Mouse (Mus musculus): ENCODE measurements around the gene Dsn1.

Dsn1 gene

GRCm38 (mm10) chr2:157006511-157007233 is at the start of gene Dsn1:
Gene Dsn1 (minus strand): TSS chr2:157007154.
- in situ Hi-C loops (cut with MboI, MseI): loop anchor here (5.0 kb wide), 1 partner anchor 459 kb away; the partner anchor contains the start of gene Aar2

- in situ Hi-C loops (cut with MboI, MseI): no loop called here
Observed at GRCm38 (mm10) chr2:157055721-157056120, 48.8 kb upstream of the Dsn1 start.

GRCm38 (mm10) chr2:157054816-157055215 is 47.9 kb upstream of the Dsn1 start:
- in situ Hi-C loops (cut with MboI, MseI): no loop called here

- in situ Hi-C loops (cut with MboI, MseI): no loop called here
Observed at GRCm38 (mm10) chr2:157054297-157054696, 47.3 kb upstream of the Dsn1 start.

GRCm38 (mm10) chr2:157053787-157054186 is 46.8 kb upstream of the Dsn1 start:
- in situ Hi-C loops (cut with MboI, MseI): no loop called here

- in situ Hi-C loops (cut with MboI, MseI): no loop called here
Observed at GRCm38 (mm10) chr2:157053124-157053523, 46.2 kb upstream of the Dsn1 start.

- in situ Hi-C loops (cut with MboI, MseI): no loop called here
Observed at GRCm38 (mm10) chr2:157052448-157052847, 45.5 kb upstream of the Dsn1 start.

- in situ Hi-C loops (cut with MboI, MseI): no loop called here
Observed at GRCm38 (mm10) chr2:157049831-157050243, 42.9 kb upstream of the Dsn1 start.

GRCm38 (mm10) chr2:157048395-157049181 is 41.6 kb upstream of the Dsn1 start:
- in situ Hi-C loops (cut with MboI, MseI): no loop called here

- in situ Hi-C loops (cut with MboI, MseI): no loop called here
Observed at GRCm38 (mm10) chr2:157046956-157047355, 40.0 kb upstream of the Dsn1 start.

- in situ Hi-C loops (cut with MboI, MseI): no loop called here
Observed at GRCm38 (mm10) chr2:157045932-157046331, 39.0 kb upstream of the Dsn1 start.

GRCm38 (mm10) chr2:157043987-157044386 is 37.0 kb upstream of the Dsn1 start:
- in situ Hi-C loops (cut with MboI, MseI): no loop called here

GRCm38 (mm10) chr2:157043556-157043955 is 36.6 kb upstream of the Dsn1 start:
- in situ Hi-C loops (cut with MboI, MseI): no loop called here

GRCm38 (mm10) chr2:157041421-157041820 is 34.5 kb upstream of the Dsn1 start:
- in situ Hi-C loops (cut with MboI, MseI): no loop called here

- in situ Hi-C loops (cut with MboI, MseI): no loop called here
Observed at GRCm38 (mm10) chr2:157040649-157041046, 33.7 kb upstream of the Dsn1 start.

- in situ Hi-C loops (cut with MboI, MseI): no loop called here
Observed at GRCm38 (mm10) chr2:157039900-157040648, 33.1 kb upstream of the Dsn1 start.

- in situ Hi-C loops (cut with MboI, MseI): no loop called here
Observed at GRCm38 (mm10) chr2:157037303-157037702, 30.3 kb upstream of the Dsn1 start.

GRCm38 (mm10) chr2:157036400-157036799 is 29.4 kb upstream of the Dsn1 start:
- in situ Hi-C loops (cut with MboI, MseI): no loop called here

GRCm38 (mm10) chr2:157035371-157035770 is 28.4 kb upstream of the Dsn1 start:
- in situ Hi-C loops (cut with MboI, MseI): no loop called here

GRCm38 (mm10) chr2:157030804-157031203 is 23.9 kb upstream of the Dsn1 start:
- in situ Hi-C loops (cut with MboI, MseI): no loop called here

- in situ Hi-C loops (cut with MboI, MseI): no loop called here
Observed at GRCm38 (mm10) chr2:157028261-157028660, 21.3 kb upstream of the Dsn1 start.

Measured in T-helper 2 cell (primary cell).